Mouse (Mus musculus) liver, embryonic 14.5 days (tissue): Measurements from ENCODE around the gene Macf1.

Experiments used
- CTCF ChIP-seq: IDR thresholded peaks from 2 replicates; pipeline ENCODE4 v1.5.1; 2016; ENCODE audit warnings: antibody characterized with exemption, low read depth, control low read depth
- EP300 ChIP-seq: IDR thresholded peaks from 2 replicates; pipeline ENCODE4 v1.6.1; 2016; ENCODE audit warnings: antibody characterized with exemption, low read depth

DNA sequence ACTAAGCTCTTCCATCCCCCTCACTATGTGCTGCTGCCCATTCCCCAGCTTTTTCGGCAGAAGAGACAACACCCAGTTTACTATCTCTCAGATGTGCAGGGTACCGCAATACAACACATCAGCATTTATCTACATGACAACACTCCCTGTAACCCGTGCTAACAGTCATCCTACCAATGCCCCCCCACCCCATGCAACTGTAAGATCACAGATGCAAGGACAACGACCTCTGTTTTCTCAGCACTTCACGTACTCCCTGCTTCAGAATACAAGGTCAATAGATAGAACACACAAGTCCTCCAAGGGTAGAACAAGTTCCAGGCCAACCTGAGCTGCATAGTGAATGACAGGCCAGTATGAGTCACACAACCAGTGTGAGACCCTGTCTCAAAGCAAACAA, 28.9 kb downstream of the Macf1 start:
- TF ChIP-seq CTCF (no peak), EP300 (peak; percentile 85)
